Mouse (Mus musculus): ENCODE data around the gene Fbxl21.

Gene Fbxl21

GRCm38 (mm10) chr13:56522081-56522820 lies at the start of gene Fbxl21:
TSS of gene Fbxl21 (plus strand) at chr13:56522472.
- DNase-seq: peak; percentile 98

- DNase-seq: no peak
Measured at GRCm38 (mm10) chr13:56472661-56473060, 49.6 kb upstream of the Fbxl21 start.

- DNase-seq: peak; percentile 74
Measured at GRCm38 (mm10) chr13:56475363-56475762, 46.9 kb upstream of the Fbxl21 start.

GRCm38 (mm10) chr13:56476790-56477189 lies 45.5 kb upstream of the Fbxl21 start:
- DNase-seq: no peak

GRCm38 (mm10) chr13:56477271-56477670 lies 45.0 kb upstream of the Fbxl21 start:
- peak; percentile 87 for DNase-seq

- DNase-seq: no peak
Measured at GRCm38 (mm10) chr13:56478027-56478426, 44.2 kb upstream of the Fbxl21 start.

- no peak for DNase-seq
Measured at GRCm38 (mm10) chr13:56482146-56482545, 40.1 kb upstream of the Fbxl21 start, which contains the start of gene Il9. TSS of gene Il9 (minus strand) at chr13:56482246.

- DNase-seq: no peak
Measured at GRCm38 (mm10) chr13:56488012-56488411, 34.3 kb upstream of the Fbxl21 start.

- no peak for DNase-seq
Measured at GRCm38 (mm10) chr13:56494440-56494839, 27.8 kb upstream of the Fbxl21 start.

- peak; percentile 46 for DNase-seq
Measured at GRCm38 (mm10) chr13:56500132-56500531, 22.1 kb upstream of the Fbxl21 start.

- DNase-seq: no peak
Measured at GRCm38 (mm10) chr13:56500636-56501035, 21.6 kb upstream of the Fbxl21 start.

GRCm38 (mm10) chr13:56501866-56502420 lies 20.3 kb upstream of the Fbxl21 start:
- DNase-seq: no peak

- no peak for DNase-seq
Measured at GRCm38 (mm10) chr13:56506871-56507496, 15.3 kb upstream of the Fbxl21 start.

GRCm38 (mm10) chr13:56509796-56510195 lies 12.5 kb upstream of the Fbxl21 start:
- DNase-seq: peak; percentile 85

GRCm38 (mm10) chr13:56513595-56513994 lies 8.7 kb upstream of the Fbxl21 start:
- no peak for DNase-seq

- DNase-seq: no peak
Measured at GRCm38 (mm10) chr13:56516311-56516710, 6.0 kb upstream of the Fbxl21 start.

GRCm38 (mm10) chr13:56516816-56517215 lies 5.5 kb upstream of the Fbxl21 start:
- no peak for DNase-seq

GRCm38 (mm10) chr13:56522821-56523167 lies 522 bp downstream of the Fbxl21 start:
- no peak for DNase-seq

GRCm38 (mm10) chr13:56526871-56527270 lies 4.6 kb downstream of the Fbxl21 start:
- no peak for DNase-seq

- no peak for DNase-seq
Measured at GRCm38 (mm10) chr13:56527846-56528245, 5.6 kb downstream of the Fbxl21 start.

- DNase-seq: peak; percentile 39
Measured at GRCm38 (mm10) chr13:56528281-56528680, 6.0 kb downstream of the Fbxl21 start.

GRCm38 (mm10) chr13:56529031-56529430 lies 6.8 kb downstream of the Fbxl21 start:
- no peak for DNase-seq

- no peak for DNase-seq
Measured at GRCm38 (mm10) chr13:56529685-56530084, 7.4 kb downstream of the Fbxl21 start.

GRCm38 (mm10) chr13:56534931-56535330 lies 12.7 kb downstream of the Fbxl21 start:
- no peak for DNase-seq
